Mouse (Mus musculus) spleen, adult 2 months (tissue): ENCODE data around the gene Col9a2.

Experiments
- CTCF ChIP-seq: fragments of 200-500 bp; IDR thresholded peaks from 2 replicates; pipeline ENCODE4 v1.5.1; 2011; ENCODE audit warnings: mild to moderate bottlenecking, inconsistent platforms; ENCODE audit not compliant: insufficient read depth, insufficient read length, insufficient replicate concordance; ENCODE audit errors: extremely low read depth
- POLR2A ChIP-seq: fragments of 200-500 bp; IDR thresholded peaks from 2 replicates; pipeline ENCODE4 v1.6.1; 2011; ENCODE audit warnings: low read depth, low read length, inconsistent platforms

DNA sequence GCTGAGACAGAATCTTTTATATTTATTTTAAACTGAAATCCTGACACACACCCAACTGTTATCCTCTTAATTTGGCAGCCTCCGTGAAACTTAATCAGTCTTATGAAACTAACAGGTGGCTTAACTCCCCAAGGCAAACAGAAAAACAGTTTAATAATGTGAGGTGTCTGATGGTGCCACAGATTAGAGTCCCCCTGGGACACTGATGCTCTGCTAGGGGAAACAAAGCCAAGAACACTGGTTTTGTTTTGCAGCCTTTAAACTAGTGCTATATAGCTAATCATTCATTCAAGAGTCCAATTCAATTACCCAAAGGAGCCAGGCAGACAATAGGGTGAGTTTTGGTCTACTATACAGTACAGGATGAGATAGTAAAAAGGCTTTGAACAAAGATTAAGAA is 41.2 kb downstream of the Col9a2 start:
- TF ChIP-seq POLR2A, result no peak
- no peak for TF ChIP-seq CTCF
